Mouse (Mus musculus) gastrocnemius, postnatal 14 days (tissue): ENCODE results near the gene Gm13272. TPM values are rescaled to one million over a fixed set of nuclear protein-coding genes. Genes with fewer than 3 reads are reported as not detected.
"Not testable (repeated sequence)": the region's sequence is repeated elsewhere in the genome, so short reads cannot be mapped to it uniquely, and the experiment has no call there.

Experiments used
- DNase-seq: peaks from one replicate; pipeline ENCODE4 v3.0.0; 2021; ENCODE audit warnings: mixed read lengths
- intact Hi-C: fragments of 180-260 bp; cut with DNase I; formaldehyde crosslinking; loops from one replicate; pipeline ENCODE4 v1.15.1; 2025; ENCODE audit warnings: low total_unique reads
- total RNA-seq, 2 experiments: library from RNA; stranded (reverse); gene quantifications; 2 replicates each; pipeline ENCODE4 v1.2.3; 2021

Gene Gm13272
- total RNA-seq, 2 experiments from 2014 or later: not detected

- intact Hi-C loops, DNase-seq: not testable (repeated sequence)
Measured at GRCm38 (mm10) chr4:88780320-88780719, 670 bp downstream of the Gm13272 start.

GRCm38 (mm10) chr4:88781831-88782230 lies 2.2 kb downstream of the Gm13272 start, which contains the start of gene Ifnz:
Gene Ifnz, plus strand, starts transcription at chr4:88782131.
- DNase-seq, intact Hi-C loops: not testable (repeated sequence)

- DNase-seq, intact Hi-C loops: not testable (repeated sequence)
Measured at GRCm38 (mm10) chr4:88782335-88782734, 2.7 kb downstream of the Gm13272 start.

- DNase-seq, intact Hi-C loops: not testable (repeated sequence)
Measured at GRCm38 (mm10) chr4:88785409-88785808, 5.8 kb downstream of the Gm13272 start, which contains the start of gene Gm13276. Gene Gm13276, plus strand, starts transcription at chr4:88785709.

GRCm38 (mm10) chr4:88788402-88788801 lies 8.8 kb downstream of the Gm13272 start, which contains the start of gene Gm13277:
Gene Gm13277, plus strand, starts transcription at chr4:88788632.
- intact Hi-C loops: not testable (repeated sequence)
- peak; percentile 60 for DNase-seq

- intact Hi-C loops, DNase-seq: not testable (repeated sequence)
Measured at GRCm38 (mm10) chr4:88791250-88791649, 11.6 kb downstream of the Gm13272 start, which contains the start of gene Gm13278. Gene Gm13278, plus strand, starts transcription at chr4:88791550.

GRCm38 (mm10) chr4:88793936-88794675 lies 14.5 kb downstream of the Gm13272 start, which contains the start of gene Gm13275:
Gene Gm13275, plus strand, starts transcription at chr4:88794487.
- DNase-seq: peak; percentile 45
- intact Hi-C loops: not testable (repeated sequence)

- intact Hi-C loops, DNase-seq: not testable (repeated sequence)
Measured at GRCm38 (mm10) chr4:88797097-88797496, 17.4 kb downstream of the Gm13272 start, which contains the start of gene Gm13279. Gene Gm13279, plus strand, starts transcription at chr4:88797397.

GRCm38 (mm10) chr4:88799365-88799764 lies 19.7 kb downstream of the Gm13272 start, which contains the start of gene Gm13285:
Gene Gm13285, plus strand, starts transcription at chr4:88799665.
- not testable (repeated sequence) for DNase-seq

GRCm38 (mm10) chr4:88802954-88803353 lies 23.3 kb downstream of the Gm13272 start, which contains the start of gene Gm13287:
Gene Gm13287, plus strand, starts transcription at chr4:88803254.
- DNase-seq, intact Hi-C loops: not testable (repeated sequence)

More at GRCm38 (mm10) chr4:88799365-88799764, 19.7 kb downstream of the Gm13272 start, which contains the start of gene Gm13285:
- intact Hi-C loops: not testable (repeated sequence)

- intact Hi-C loops, DNase-seq: not testable (repeated sequence)
Measured at GRCm38 (mm10) chr4:88805231-88805630, 25.6 kb downstream of the Gm13272 start, which contains the start of gene Gm13288. Gene Gm13288, plus strand, starts transcription at chr4:88805531.

- intact Hi-C loops: not testable (repeated sequence)
- peak; percentile 31 for DNase-seq
Measured at GRCm38 (mm10) chr4:88805761-88806160, 26.1 kb downstream of the Gm13272 start.

- DNase-seq: no peak
- intact Hi-C loops: no loop called here
Measured at GRCm38 (mm10) chr4:88815928-88816327, 36.3 kb downstream of the Gm13272 start, which contains the start of gene Ifna7. Gene Ifna7, plus strand, starts transcription at chr4:88816228.

- intact Hi-C loops: no loop called here
- no peak for DNase-seq
Measured at GRCm38 (mm10) chr4:88819659-88820058, 40.0 kb downstream of the Gm13272 start, which contains the start of gene Ifna11. Gene Ifna11, plus strand, starts transcription at chr4:88819959.

GRCm38 (mm10) chr4:88822995-88823394 lies 43.3 kb downstream of the Gm13272 start:
- intact Hi-C loops: no loop called here
- no peak for DNase-seq

GRCm38 (mm10) chr4:88827116-88827515 lies 47.5 kb downstream of the Gm13272 start, which contains the start of gene Ifna6:
Gene Ifna6, plus strand, starts transcription at chr4:88827416.
- intact Hi-C loops, DNase-seq: not testable (repeated sequence)
